Mouse (Mus musculus) stomach, postnatal 0 days (tissue): ENCODE data around the gene Ilf2. TPM values are rescaled to one million over a fixed set of nuclear protein-coding genes. Genes with fewer than 3 reads are reported as not detected.
A peak's percentile ranks its signal among the peaks of the same experiment; 100 is the strongest.

Source experiments
- ATAC-seq: fragments of 200-750 bp; cut with Nextera tagmentation; 2 replicates; pipeline ENCODE4 v1.8.0; 2017; ENCODE audit not compliant: low FRiP score, low TSS enrichment
- DNase-seq: peaks from one replicate; pipeline ENCODE4 v3.0.0-alpha.2; 2016; ENCODE audit warnings: low spot score
- H3K27ac ChIP-seq: fragments of 300-500 bp; sonication (generic); replicated peaks from 2 replicates; pipeline ENCODE4 v1.5.1; 2014; ENCODE audit warnings: mild to moderate bottlenecking, control low read depth
- H3K27me3 ChIP-seq: fragments of 300-500 bp; sonication (generic); 2 replicates; pipeline ENCODE4 v1.6.1; 2014; ENCODE audit warnings: low read length; ENCODE audit not compliant: control insufficient read depth, insufficient read depth
- H3K36me3 ChIP-seq: fragments of 300-500 bp; sonication (generic); 2 replicates; pipeline ENCODE4 v1.6.1; 2014; ENCODE audit warnings: low read length, mixed read lengths; ENCODE audit not compliant: control insufficient read depth, insufficient read depth
- H3K4me1 ChIP-seq: fragments of 300-500 bp; sonication (generic); replicated peaks from 2 replicates; pipeline ENCODE4 v1.6.1; 2014; ENCODE audit warnings: antibody characterized with exemption; ENCODE audit not compliant: control insufficient read depth, insufficient read depth
- H3K4me2 ChIP-seq: fragments of 300-500 bp; sonication (generic); replicated peaks from 2 replicates; pipeline ENCODE4 v1.6.1; 2014; ENCODE audit warnings: low read depth, mild to moderate bottlenecking, control low read depth, moderate library complexity
- H3K4me3 ChIP-seq: fragments of 300-500 bp; sonication (generic); 2 replicates; pipeline ENCODE4 v1.5.1; 2014; ENCODE audit warnings: low read depth, low read length, control low read depth
- H3K9ac ChIP-seq: fragments of 300-500 bp; sonication (generic); 2 replicates; pipeline ENCODE4 v1.6.1; 2014; ENCODE audit warnings: mild to moderate bottlenecking, low read length, control low read depth, mixed read lengths
- H3K9me3 ChIP-seq: fragments of 300-500 bp; sonication (generic); 2 replicates; pipeline ENCODE4 v1.6.1; 2016; ENCODE audit warnings: low read length; ENCODE audit not compliant: control insufficient read depth
- CTCF ChIP-seq: IDR thresholded peaks from 2 replicates; pipeline ENCODE4 v1.5.1; 2016; ENCODE audit warnings: antibody characterized with exemption, low read depth, mild to moderate bottlenecking, moderate library complexity
- EP300 ChIP-seq: optimal IDR thresholded peaks from 2 replicates; pipeline ENCODE3; 2016; ENCODE audit warnings: antibody characterized with exemption
- WGBS: fragments of 180-500 bp; shearing (Covaris S2); extraction: QIAGEN DNeasy Blood & Tissue Kit; methylation state at CpG from one replicate; pipeline ENCODE4 v1.1.7; 2014; 5-methylcytosine and 5-hydroxymethylcytosine counted together
- polyA plus RNA-seq: library from polyadenylated mRNA; unstranded; fragments of >200 nt; fragmentation: Nextera tagmentation; extraction: Ambion mirVana; gene quantifications from 2 replicates; pipeline ENCODE4 v1.2.1, GENCODE M21; 2015

Ilf2 gene
- polyA plus RNA-seq, 1 experiment from 2014 or later: 57.6 TPM

- DNase-seq (peak; percentile 24), ATAC-seq (peak; percentile 19; the same call in 1 of the 2 replicates)
- peak overlapping the region; percentile 58; the same call in 1 of the 2 replicates for H3K9ac ChIP-seq
- peak overlapping the region; percentile 83 for H3K4me2 ChIP-seq
- peak overlapping the region; percentile 54 for H3K4me3 ChIP-seq
- no peaks in the 10 kb centered on the region for H3K27me3 ChIP-seq
- no peaks in the 10 kb centered on the region for H3K9me3 ChIP-seq
- WGBS: 24% methylated on average over 37 of the region's 37 CpGs
- H3K4me1 ChIP-seq: no peaks in the 10 kb centered on the region
- TF ChIP-seq CTCF (no peak), EP300 (no peak)
- H3K27ac ChIP-seq: no peak overlapping the region
- no peaks in the 10 kb centered on the region for H3K36me3 ChIP-seq
These were observed 11.3 kb upstream of the Ilf2 start for GRCm38 (mm10) chr3:90464552-90465080.

GRCm38 (mm10) chr3:90465081-90465685 is 10.7 kb upstream of the Ilf2 start:
- under 1% methylated on average over 65 of the region's 75 CpGs for WGBS
- TF ChIP-seq CTCF (no peak), EP300 (no peak)
- ATAC-seq: peak; percentile 36
- Histone ChIP-seq H3K27ac (0 out of 2 replicates have a peak overlapping the region, but pooled peaks have one; percentile 24), H3K4me1 (no peaks in the 10 kb centered on the region), H3K36me3 (no peaks in the 10 kb centered on the region), H3K4me3 (peak overlapping the region; percentile 54), H3K27me3 (no peaks in the 10 kb centered on the region), H3K4me2 (peak overlapping the region; percentile 83), H3K9me3 (no peaks in the 10 kb centered on the region), H3K9ac (peak overlapping the region; percentile 58)
- DNase-seq: peak; percentile 44

GRCm38 (mm10) chr3:90465686-90466310 is 10.1 kb upstream of the Ilf2 start, which contains the start of gene Npr1:
Gene Npr1, minus strand, starts transcription at chr3:90465866.
- TF ChIP-seq EP300: no peak
- TF ChIP-seq CTCF: no peak
- H3K9me3 ChIP-seq: no peaks in the 10 kb centered on the region
- H3K4me2 ChIP-seq: peak within 1 kb of the TSS; percentile 83
- H3K4me3 ChIP-seq: peak within 1 kb of the TSS; percentile 54
- DNase-seq (peak; percentile 40), ATAC-seq (peak; percentile 39)
- no peaks in the 10 kb centered on the region for H3K4me1 ChIP-seq
- no peaks in the 10 kb centered on the region for H3K36me3 ChIP-seq
- H3K27me3 ChIP-seq: no peaks in the 10 kb centered on the region
- peak within 1 kb of the TSS; percentile 58 for H3K9ac ChIP-seq
- 0 out of 2 replicates have a peak within 1 kb of the TSS, but pooled peaks have one; percentile 24 for H3K27ac ChIP-seq
- WGBS: 0% methylated on average over 24 of the region's 49 CpGs

GRCm38 (mm10) chr3:90466311-90466766 is 9.6 kb upstream of the Ilf2 start:
- Histone ChIP-seq H3K36me3 (no peaks in the 10 kb centered on the region), H3K4me3 (peak overlapping the region; percentile 54), H3K9me3 (no peaks in the 10 kb centered on the region), H3K27ac (no peak overlapping the region), H3K4me2 (peak overlapping the region; percentile 83), H3K9ac (0 out of 2 replicates have a peak overlapping the region, but pooled peaks have one; percentile 58), H3K27me3 (no peaks in the 10 kb centered on the region), H3K4me1 (no peaks in the 10 kb centered on the region)
- WGBS: under 1% methylated on average over 15 of the region's 15 CpGs
- ATAC-seq (peak; percentile 39; the same call in 1 of the 2 replicates), DNase-seq (peak; percentile 71)
- TF ChIP-seq CTCF (peak; percentile 92), EP300 (no peak)

- WGBS: 96% methylated on average over 10 of the region's 10 CpGs
- Histone ChIP-seq H3K27me3 (no peaks in the 10 kb centered on the region), H3K9me3 (no peaks in the 10 kb centered on the region), H3K4me2 (no peak overlapping the region), H3K36me3 (no peaks in the 10 kb centered on the region), H3K9ac (no peak overlapping the region), H3K4me3 (no peak overlapping the region), H3K27ac (no peak overlapping the region), H3K4me1 (no peaks in the 10 kb centered on the region)
- TF ChIP-seq CTCF (no peak), EP300 (no peak)
- ATAC-seq (no peak), DNase-seq (no peak)
These were observed 8.2 kb upstream of the Ilf2 start for GRCm38 (mm10) chr3:90467618-90468300.
